Mouse (Mus musculus): Measurements from ENCODE around the gene Cd209c.

DNA sequence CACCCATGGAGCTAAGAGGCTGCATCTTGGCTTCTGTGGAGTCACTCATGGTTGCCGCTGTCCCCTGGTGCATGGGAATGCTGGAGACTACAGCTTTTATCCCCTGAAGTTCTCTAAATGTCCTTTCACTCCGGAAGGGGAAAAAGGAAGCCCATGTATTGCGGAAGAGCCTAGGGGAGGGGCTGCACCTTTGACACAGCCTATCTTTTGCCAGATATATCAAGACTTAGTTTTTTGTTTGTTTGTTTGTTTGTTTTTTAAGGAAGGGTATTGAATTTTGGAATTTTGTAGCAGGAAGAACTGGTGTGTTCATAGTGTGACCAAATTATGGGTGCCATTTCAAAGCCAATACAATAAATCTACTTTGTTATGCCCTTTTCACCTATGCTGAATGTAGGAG, 27.8 kb downstream of the Cd209c start, which contains the start of gene Cd209b:
- TF ChIP-seq CTCF (IDR thresholded peaks at IDR 0.05; ENCODE audit: low read depth) (no peak), EP300 (IDR thresholded peaks at IDR 0.05; ENCODE audit: low read depth) (no peak)
